Comparison of ENCODE assay signal across 27 mouse cellular contexts in the genomic region with DNA sequence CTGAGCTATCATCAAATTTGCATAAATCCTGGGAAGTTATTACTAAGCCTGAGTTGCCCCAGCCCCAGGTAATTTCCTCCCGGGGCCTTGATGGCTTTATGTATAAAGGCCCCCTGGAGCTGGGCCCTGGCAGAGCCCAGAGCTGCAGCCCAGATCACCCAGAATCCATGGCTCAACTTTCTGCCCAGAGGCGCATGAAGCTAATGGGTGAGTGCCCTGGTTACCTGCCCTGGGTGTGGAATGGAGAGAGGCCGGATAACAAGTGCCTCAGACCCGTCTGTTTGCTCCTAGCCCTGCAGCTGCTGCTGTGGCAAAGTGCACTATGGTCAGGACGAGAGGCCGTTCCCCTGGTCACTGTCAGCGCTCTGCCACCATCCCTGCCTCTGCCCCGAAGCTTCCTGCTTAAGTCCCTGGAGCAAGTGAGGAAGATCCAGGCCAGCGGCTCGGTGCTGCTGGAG. TPM values are rescaled to one million over a fixed set of nuclear protein-coding genes. Genes with fewer than 3 reads are reported as not detected.
DNase-seq lines count a peak whose midpoint lies in the region; ATAC-seq and TF ChIP-seq lines count a peak whose summit lies in the region.
"Had no signal": no experiment of that assay in that cellular context is flagged by ENCODE, and none has a peak within 500 bp of the region (broad histone marks: within the 10 kb centered on the region; RNA-seq: fewer than 3 reads in every experiment).

A gene (plus strand): TSS at position 51 of the 458 bp plus-strand sequence.

- no peak within 1 kb of the TSS for H3K4me2 ChIP-seq in forebrain, embryonic 13.5 days
- H3K4me2 ChIP-seq in forebrain, embryonic 16.5 days (ENCODE audit: low read length) = no peak within 1 kb of the TSS
- no peak within 1 kb of the TSS for H3K4me2 ChIP-seq in hindbrain, embryonic 13.5 days
- H3K4me2 ChIP-seq in hindbrain, embryonic 11.5 days (replicated peaks; ENCODE audit: low read depth, low read length) = no peak within 1 kb of the TSS
- H3K4me2 ChIP-seq in midbrain, postnatal 0 days (ENCODE audit: low read depth, low read length, poor library complexity, severe bottlenecking) = no peak within 1 kb of the TSS
- no peak within 1 kb of the TSS for H3K4me2 ChIP-seq in midbrain, embryonic 15.5 days
- H3K4me2 ChIP-seq: forebrain, embryonic 12.5 days; hindbrain, embryonic 12.5 days had no signal

- DNase-seq in hindbrain, embryonic 11.5 days (ENCODE audit: low spot score) = no peak
- DNase-seq in midbrain, postnatal 0 days (ENCODE audit: low spot score) = no peak
- DNase-seq in cerebellum, adult 9-11 months = no peak
- DNase-seq: adrenal gland, postnatal 14 days; cerebellum, postnatal 14 days; gastrocnemius, postnatal 25 days; kidney, adult 8-10 months; kidney, postnatal 4 days; layer of hippocampus, adult 9-11 months; lung, postnatal 10 days; thymus, postnatal 14 days had no signal

- TF ChIP-seq CTCF in midbrain, postnatal 0 days (IDR thresholded peaks at IDR 0.05) = no peak

- H3K36me3 ChIP-seq in forebrain, embryonic 13.5 days (ENCODE audit: poor library complexity, severe bottlenecking) = peaks cover 36% of the 10 kb centered on the region
- H3K36me3 ChIP-seq in forebrain, embryonic 16.5 days (ENCODE audit: control insufficient read depth, insufficient read depth) = 0 out of 2 replicates have a peak, but pooled peaks cover 9% of the 10 kb centered on the region
- H3K36me3 ChIP-seq in hindbrain, embryonic 13.5 days = peaks cover 32% of the 10 kb centered on the region
- no peaks in the 10 kb centered on the region; the same call in 1 of the 2 replicates for H3K36me3 ChIP-seq in hindbrain, embryonic 11.5 days (ENCODE audit: control insufficient read depth, insufficient read depth, low read length)
- H3K36me3 ChIP-seq in midbrain, postnatal 0 days (ENCODE audit: insufficient read depth, low read length) = peaks cover 24% of the 10 kb centered on the region
- peaks cover 18% of the 10 kb centered on the region for H3K36me3 ChIP-seq in midbrain, embryonic 15.5 days (replicated peaks)

- H3K9ac ChIP-seq in forebrain, embryonic 13.5 days = 0 out of 2 replicates have a peak within 1 kb of the TSS, but pooled peaks have one; percentile 30
- no peak within 1 kb of the TSS for H3K9ac ChIP-seq in forebrain, embryonic 16.5 days (replicated peaks; ENCODE audit: low read depth, low read length)
- H3K9ac ChIP-seq in hindbrain, embryonic 13.5 days = 0 out of 2 replicates have a peak within 1 kb of the TSS, but pooled peaks have one; percentile 31
- no peak within 1 kb of the TSS for H3K9ac ChIP-seq in hindbrain, embryonic 11.5 days (ENCODE audit: low read depth, low read length)
- peak within 1 kb of the TSS; percentile 13; the same call in 1 of the 2 replicates for H3K9ac ChIP-seq in midbrain, postnatal 0 days (replicated peaks; ENCODE audit: low read length, poor library complexity, severe bottlenecking)
- no peak within 1 kb of the TSS for H3K9ac ChIP-seq in midbrain, embryonic 15.5 days
- H3K9ac ChIP-seq: forebrain, embryonic 12.5 days; hindbrain, embryonic 12.5 days; liver, embryonic 14.5 days had no signal

- no peaks in the 10 kb centered on the region for H3K27me3 ChIP-seq in forebrain, embryonic 13.5 days
- no peaks in the 10 kb centered on the region for H3K27me3 ChIP-seq in forebrain, embryonic 16.5 days (replicated peaks; ENCODE audit: control insufficient read depth, insufficient read depth, low read length)
- H3K27me3 ChIP-seq in hindbrain, embryonic 13.5 days = 0 out of 2 replicates have a peak, but pooled peaks cover 8% of the 10 kb centered on the region
- H3K27me3 ChIP-seq in hindbrain, embryonic 11.5 days (ENCODE audit: control insufficient read depth, insufficient read depth, low read length) = no peaks in the 10 kb centered on the region
- no peaks in the 10 kb centered on the region for H3K27me3 ChIP-seq in midbrain, postnatal 0 days (ENCODE audit: insufficient read depth, low read length)
- H3K27me3 ChIP-seq in midbrain, embryonic 15.5 days (replicated peaks) = no peaks in the 10 kb centered on the region
- H3K27me3 ChIP-seq: forebrain, embryonic 12.5 days; hindbrain, embryonic 12.5 days had no signal

- no peak within 1 kb of the TSS for H3K27ac ChIP-seq in forebrain, embryonic 13.5 days
- H3K27ac ChIP-seq in forebrain, embryonic 16.5 days (ENCODE audit: low read length) = no peak within 1 kb of the TSS
- no peak within 1 kb of the TSS for H3K27ac ChIP-seq in hindbrain, embryonic 13.5 days
- no peak within 1 kb of the TSS for H3K27ac ChIP-seq in hindbrain, embryonic 11.5 days (ENCODE audit: low read depth, low read length)
- H3K27ac ChIP-seq in midbrain, postnatal 0 days (ENCODE audit: low read depth, low read length) = no peak within 1 kb of the TSS
- H3K27ac ChIP-seq in midbrain, embryonic 15.5 days = no peak within 1 kb of the TSS
- H3K27ac ChIP-seq: forebrain, embryonic 12.5 days; hindbrain, embryonic 12.5 days; left cerebral cortex, adult 2 months; liver, embryonic 14.5 days had no signal

- WGBS in forebrain, embryonic 13.5 days = 36% methylated on average over 10 of the region's 10 CpGs
- 37% methylated on average over 10 of the region's 10 CpGs for WGBS in forebrain, embryonic 16.5 days
- WGBS in hindbrain, embryonic 13.5 days = 42% methylated on average over 10 of the region's 10 CpGs
- 37% methylated on average over 10 of the region's 10 CpGs for WGBS in hindbrain, embryonic 11.5 days
- WGBS in midbrain, postnatal 0 days = 40% methylated on average over 10 of the region's 10 CpGs
- 41% methylated on average over 10 of the region's 10 CpGs for WGBS in midbrain, embryonic 15.5 days

- H3K9me3 ChIP-seq in forebrain, embryonic 13.5 days (replicated peaks) = no peaks in the 10 kb centered on the region
- H3K9me3 ChIP-seq in forebrain, embryonic 16.5 days (ENCODE audit: control insufficient read depth, low read length) = no peaks in the 10 kb centered on the region
- H3K9me3 ChIP-seq in hindbrain, embryonic 13.5 days = no peaks in the 10 kb centered on the region
- H3K9me3 ChIP-seq in hindbrain, embryonic 11.5 days (ENCODE audit: control insufficient read depth, low read length) = no peaks in the 10 kb centered on the region
- H3K9me3 ChIP-seq in midbrain, postnatal 0 days (ENCODE audit: low read length) = no peaks in the 10 kb centered on the region
- H3K9me3 ChIP-seq in midbrain, embryonic 15.5 days = no peaks in the 10 kb centered on the region
- H3K9me3 ChIP-seq: forebrain, embryonic 12.5 days; G1E; hindbrain, embryonic 12.5 days had no signal

- H3K4me3 ChIP-seq in forebrain, embryonic 13.5 days = no peak within 1 kb of the TSS
- H3K4me3 ChIP-seq in forebrain, embryonic 16.5 days (replicated peaks; ENCODE audit: low read length) = no peak within 1 kb of the TSS
- no peak within 1 kb of the TSS for H3K4me3 ChIP-seq in hindbrain, embryonic 13.5 days
- H3K4me3 ChIP-seq in hindbrain, embryonic 11.5 days (ENCODE audit: low read depth, low read length) = no peak within 1 kb of the TSS
- H3K4me3 ChIP-seq in midbrain, postnatal 0 days (ENCODE audit: low read depth, low read length) = no peak within 1 kb of the TSS
- H3K4me3 ChIP-seq in midbrain, embryonic 15.5 days = no peak within 1 kb of the TSS
- H3K4me3 ChIP-seq: forebrain, embryonic 12.5 days; hindbrain, embryonic 12.5 days; left cerebral cortex, adult 2 months had no signal

- ATAC-seq in forebrain, embryonic 13.5 days = no peak
- no peak for ATAC-seq in forebrain, embryonic 16.5 days
- ATAC-seq in hindbrain, embryonic 13.5 days (ENCODE audit: low FRiP score) = no peak
- ATAC-seq in hindbrain, embryonic 11.5 days (ENCODE audit: low FRiP score) = no peak
- ATAC-seq in midbrain, postnatal 0 days (ENCODE audit: low FRiP score) = no peak
- no peak for ATAC-seq in midbrain, embryonic 15.5 days (replicated peaks)
- ATAC-seq: activated CD4-positive, CD25-positive, alpha-beta regulatory T cell, adult 4 months; inflammation-experienced regulatory T-cells, adult 6 months; midbrain, embryonic 16.5 days had no signal

- 0 out of 2 replicates have a peak, but pooled peaks cover 6% of the 10 kb centered on the region for H3K4me1 ChIP-seq in forebrain, embryonic 13.5 days
- H3K4me1 ChIP-seq in forebrain, embryonic 16.5 days (replicated peaks; ENCODE audit: control insufficient read depth, insufficient read depth, low read length) = 0 out of 2 replicates have a peak, but pooled peaks cover 2% of the 10 kb centered on the region
- H3K4me1 ChIP-seq in hindbrain, embryonic 13.5 days (replicated peaks) = no peaks in the 10 kb centered on the region; the same call in 1 of the 2 replicates
- H3K4me1 ChIP-seq in hindbrain, embryonic 11.5 days (replicated peaks; ENCODE audit: control insufficient read depth, insufficient read depth, low read length) = no peaks in the 10 kb centered on the region; the same call in 1 of the 2 replicates
- no peaks in the 10 kb centered on the region for H3K4me1 ChIP-seq in midbrain, postnatal 0 days (ENCODE audit: insufficient read depth, low read length)
- no peaks in the 10 kb centered on the region for H3K4me1 ChIP-seq in midbrain, embryonic 15.5 days
- H3K4me1 ChIP-seq: forebrain, embryonic 12.5 days; hindbrain, embryonic 12.5 days had no signal

RNA-seq across cellular contexts. Expression of the gene that starts here (rescaled TPM):
- polyA plus RNA-seq in forebrain, embryonic 13.5 days (2015; fragmentation: Nextera tagmentation; extraction: Ambion mirVana) = 0.12 TPM in 1 of 2 replicates, not detected in the other
- not detected in 2 replicates for polyA plus RNA-seq in forebrain, embryonic 16.5 days (2015; fragmentation: Nextera tagmentation; extraction: Ambion mirVana)
- polyA plus RNA-seq in hindbrain, embryonic 13.5 days (2015; fragmentation: Nextera tagmentation; extraction: Ambion mirVana) = not detected in 2 replicates
- not detected in 2 replicates for polyA plus RNA-seq in hindbrain, embryonic 11.5 days (2014; fragmentation: Nextera tagmentation; extraction: Ambion mirVana)
- not detected in 2 replicates for total RNA-seq in midbrain, postnatal 0 days (2014; rRNA removed)
- not detected in 2 replicates for polyA plus RNA-seq in midbrain, postnatal 0 days (2015; fragmentation: Nextera tagmentation; extraction: Ambion mirVana)
- polyA plus RNA-seq in midbrain, embryonic 15.5 days (2015; fragmentation: Nextera tagmentation; extraction: Ambion mirVana) = not detected in 2 replicates
- total RNA-seq: adrenal gland, postnatal 14 days; gastrocnemius, postnatal 25 days; left cerebral cortex, adult 2 months; megakaryocyte, adult 5-6 weeks had no signal
- polyA plus RNA-seq: activated CD4-positive, CD25-positive, alpha-beta regulatory T cell, adult 4 months; brain, embryonic 14.5 days; forebrain, embryonic 12.5 days; G1E; heart, embryonic 16.5 days; hindbrain, embryonic 12.5 days; inflammation-experienced regulatory T-cells, adult 6 months; liver, embryonic 14.5 days; midbrain, embryonic 16.5 days; small intestine, adult 2 months had no signal

Comparison
In these comparisons a context has a peak if more than half of its experiments do, and no peak if none do; other contexts are left out.
1. H3K9ac ChIP-seq: peak in forebrain, embryonic 13.5 days (single experiment), hindbrain, embryonic 13.5 days (single experiment) and midbrain, postnatal 0 days (single experiment); none in forebrain, embryonic 16.5 days (single experiment), hindbrain, embryonic 11.5 days (single experiment) and midbrain, embryonic 15.5 days (single experiment).